Mouse (Mus musculus) megakaryocyte progenitor cell, adult 5-6 weeks (primary cell): ENCODE measurements around the gene Crybg3. TPM values are rescaled to one million over a fixed set of nuclear protein-coding genes. Genes with fewer than 3 reads are reported as not detected.
A peak's percentile ranks its signal among the peaks of the same experiment; 100 is the strongest.

ENCODE experiments used
- ATAC-seq: replicated peaks from 2 replicates; pipeline ENCODE4 v1.8.0; 2016; ENCODE audit warnings: mild to moderate bottlenecking, moderate TSS enrichment, inconsistent platforms; ENCODE audit not compliant: poor library complexity
- total RNA-seq, 2 experiments: library from RNA; stranded (forward) in 1 of 2; stranded (reverse) in 1 of 2; fragments of 157-497, 149-512 nt in 1 of 2; fragments of 200-1000 nt in 1 of 2; gene quantifications; 2 replicates each; pipeline versions ENCODE4 v1.2.3 to v1.2.4; 2015 to 2017

Crybg3 gene
- total RNA-seq, 2 experiments from 2014 or later, result 13.3 to 26.8 TPM

- no peak for ATAC-seq
Observed at GRCm38 (mm10) chr16:59463973-59464372, 136.8 kb downstream of the Crybg3 start.

GRCm38 (mm10) chr16:59463567-59463966 is 137.2 kb downstream of the Crybg3 start:
- ATAC-seq, result no peak

- ATAC-seq, result peak; percentile 99
Observed at GRCm38 (mm10) chr16:59459259-59459861, 141.4 kb downstream of the Crybg3 start.

GRCm38 (mm10) chr16:59451813-59452212 is 149.0 kb downstream of the Crybg3 start:
- no peak for ATAC-seq

GRCm38 (mm10) chr16:59449092-59449491 is 151.7 kb downstream of the Crybg3 start:
- peak; percentile 66 for ATAC-seq

GRCm38 (mm10) chr16:59448181-59448580 is 152.6 kb downstream of the Crybg3 start:
- no peak for ATAC-seq

- ATAC-seq, result no peak
Observed at GRCm38 (mm10) chr16:59444880-59445559, 155.8 kb downstream of the Crybg3 start.

Other genes with a start within 250 kb of the Crybg3 start
- gene Olfr209, start 237.0 kb downstream of the Crybg3 start, total RNA-seq (2015), result not detected in 2 replicates
- not detected in 2 replicates for gene Olfr209, start 237.0 kb downstream of the Crybg3 start, total RNA-seq (2017)
- not detected in 2 replicates for gene Gabrr3, start 193.6 kb downstream of the Crybg3 start, total RNA-seq (2015)
- not detected in 2 replicates for gene Gabrr3, start 193.6 kb downstream of the Crybg3 start, total RNA-seq (2017)
- 38.3 and 49.5 TPM in 2 replicates for gene Riox2, start 129.2 kb downstream of the Crybg3 start, total RNA-seq (2015)
- gene Riox2, start 129.2 kb downstream of the Crybg3 start, total RNA-seq (2017), result 50.7 and 70.6 TPM in 2 replicates
- gene Arl6, start 38.4 kb upstream of the Crybg3 start, total RNA-seq (2015), result 6.0 and 8.5 TPM in 2 replicates
- gene Arl6, start 38.4 kb upstream of the Crybg3 start, total RNA-seq (2017), result 6.8 and 8.3 TPM in 2 replicates